Mouse (Mus musculus) fat pad, adult 2 months (tissue): ENCODE measurements around the gene Ciita.
A peak's percentile ranks its signal among the peaks of the same experiment; 100 is the strongest.

ENCODE experiments used
- DNase-seq: peaks from one replicate; pipeline ENCODE4 v3.0.0-alpha.2; 2011; ENCODE audit warnings: low read depth, low spot score; ENCODE audit errors: extremely low read depth

Ciita gene

GRCm38 (mm10) chr16:10515953-10516572, 36.2 kb downstream of the Ciita start:
- DNase-seq: no peak

GRCm38 (mm10) chr16:10518030-10518429, 38.2 kb downstream of the Ciita start:
- DNase-seq: no peak

GRCm38 (mm10) chr16:10520908-10521614, 41.2 kb downstream of the Ciita start:
- no peak for DNase-seq

- DNase-seq: no peak
Observed at GRCm38 (mm10) chr16:10522811-10523210, 43.0 kb downstream of the Ciita start.

GRCm38 (mm10) chr16:10523650-10524049, 43.8 kb downstream of the Ciita start:
- DNase-seq: no peak

GRCm38 (mm10) chr16:10524866-10525609, 45.2 kb downstream of the Ciita start:
- DNase-seq: peak; percentile 74

- no peak for DNase-seq
Observed at GRCm38 (mm10) chr16:10525610-10525980, 45.7 kb downstream of the Ciita start.

- no peak for DNase-seq
Observed at GRCm38 (mm10) chr16:10527046-10527644, 47.3 kb downstream of the Ciita start.

- no peak for DNase-seq
Observed at GRCm38 (mm10) chr16:10528382-10528781, 48.5 kb downstream of the Ciita start.

- DNase-seq: no peak
Observed at GRCm38 (mm10) chr16:10530179-10530578, 50.3 kb downstream of the Ciita start.

GRCm38 (mm10) chr16:10533781-10534180, 53.9 kb downstream of the Ciita start:
- DNase-seq: no peak

GRCm38 (mm10) chr16:10534567-10534966, 54.7 kb downstream of the Ciita start:
- no peak for DNase-seq

GRCm38 (mm10) chr16:10536323-10536722, 56.5 kb downstream of the Ciita start:
- no peak for DNase-seq

GRCm38 (mm10) chr16:10536961-10537360, 57.1 kb downstream of the Ciita start:
- no peak for DNase-seq

GRCm38 (mm10) chr16:10540763-10541597, 61.1 kb downstream of the Ciita start:
- no peak for DNase-seq

- no peak for DNase-seq
Observed at GRCm38 (mm10) chr16:10541598-10541930, 61.7 kb downstream of the Ciita start.

- DNase-seq: no peak
Observed at GRCm38 (mm10) chr16:10542266-10542665, 62.4 kb downstream of the Ciita start.

GRCm38 (mm10) chr16:10542698-10543365, 63.0 kb downstream of the Ciita start, which contains the start of gene Dexi:
Dexi (minus strand) TSS chr16:10543054.
- DNase-seq: peak; percentile 86

GRCm38 (mm10) chr16:10544995-10545622, 65.2 kb downstream of the Ciita start, which contains the start of gene Clec16a:
Clec16a (plus strand) TSS chr16:10545339.
- DNase-seq: peak; percentile 84

- no peak for DNase-seq
Observed at GRCm38 (mm10) chr16:10546865-10547264, 67.0 kb downstream of the Ciita start.
